Mouse (Mus musculus) liver, embryonic 14.5 days (tissue): ENCODE data around the gene Mrps18a.

Source experiments
- CTCF ChIP-seq: IDR thresholded peaks from 2 replicates; pipeline ENCODE4 v1.5.1; 2016; ENCODE audit warnings: antibody characterized with exemption, low read depth, control low read depth
- EP300 ChIP-seq: IDR thresholded peaks from 2 replicates; pipeline ENCODE4 v1.6.1; 2016; ENCODE audit warnings: antibody characterized with exemption, low read depth

- TF ChIP-seq CTCF (no peak), EP300 (no peak)
These were observed 35.1 kb upstream of the Mrps18a start for GRCm38 (mm10) chr17:46075551-46076259.
